Mouse (Mus musculus) liver, embryonic 13.5 days (tissue): Measurements from ENCODE around the gene Lmbrd2. TPM values are rescaled to one million over a fixed set of nuclear protein-coding genes. Genes with fewer than 3 reads are reported as not detected.

ENCODE experiments used
- ATAC-seq: fragments of 200-750 bp; cut with Nextera tagmentation; 2 replicates; pipeline ENCODE4 v1.8.0; 2017; ENCODE audit warnings: low read depth, mild to moderate bottlenecking, moderate number of reproducible peaks, moderate library complexity
- DNase-seq: peaks from one replicate; pipeline ENCODE4 v3.0.0; 2022
- H3K27ac ChIP-seq: fragments of 300-500 bp; sonication (generic); 2 replicates; pipeline ENCODE4 v1.5.1; 2015; ENCODE audit warnings: moderate library complexity, mild to moderate bottlenecking, inconsistent platforms
- H3K27me3 ChIP-seq: fragments of 300-500 bp; sonication (generic); 2 replicates; pipeline ENCODE4 v1.6.1; 2015; ENCODE audit warnings: mild to moderate bottlenecking, inconsistent platforms
- H3K36me3 ChIP-seq: fragments of 300-500 bp; sonication (generic); 2 replicates; pipeline ENCODE4 v1.6.1; 2015; ENCODE audit warnings: mild to moderate bottlenecking, inconsistent platforms
- H3K4me1 ChIP-seq: fragments of 300-500 bp; sonication (generic); replicated peaks from 2 replicates; pipeline ENCODE4 v1.6.1; 2015; ENCODE audit warnings: inconsistent platforms
- H3K4me2 ChIP-seq: fragments of 300-500 bp; sonication (generic); 2 replicates; pipeline ENCODE4 v1.6.1; 2015; ENCODE audit warnings: inconsistent platforms, mild to moderate bottlenecking, moderate library complexity
- H3K4me3 ChIP-seq: fragments of 300-500 bp; sonication (generic); replicated peaks from 2 replicates; pipeline ENCODE4 v1.5.1; 2015; ENCODE audit warnings: mild to moderate bottlenecking, inconsistent platforms
- H3K9ac ChIP-seq: fragments of 300-500 bp; sonication (generic); 2 replicates; pipeline ENCODE4 v1.6.1; 2015; ENCODE audit warnings: mild to moderate bottlenecking, inconsistent platforms
- H3K9me3 ChIP-seq: fragments of 300-500 bp; sonication (generic); replicated peaks from 2 replicates; pipeline ENCODE4 v1.6.1; 2016; ENCODE audit warnings: inconsistent platforms
- WGBS: fragments of 180-500 bp; shearing (Covaris S2); methylation state at CpG from one replicate; pipeline ENCODE4 v1.1.7; 2015; ENCODE audit not compliant: insufficient replicate concordance; 5-methylcytosine and 5-hydroxymethylcytosine counted together
- polyA plus RNA-seq: library from polyadenylated mRNA; unstranded; fragments of >200 nt; fragmentation: Nextera tagmentation; extraction: Ambion mirVana; gene quantifications from 2 replicates; pipeline ENCODE4 v1.2.1, GENCODE M21; 2015

The Lmbrd2 gene
- polyA plus RNA-seq, 1 experiment from 2014 or later: 2.2 TPM

GRCm38 (mm10) chr15:9114131-9114530 is 26.2 kb upstream of the Lmbrd2 start:
- no peak overlapping the region for H3K4me3 ChIP-seq
- peak; percentile 60 for ATAC-seq
- H3K36me3 ChIP-seq: peaks cover 90% of the 10 kb centered on the region
- no peaks in the 10 kb centered on the region for H3K27me3 ChIP-seq
- peaks cover 8% of the 10 kb centered on the region for H3K4me1 ChIP-seq
- 82% methylated on average over 4 of the region's 4 CpGs for WGBS
- no peaks in the 10 kb centered on the region for H3K9me3 ChIP-seq
- peak overlapping the region; percentile 58 for H3K27ac ChIP-seq
- no peak overlapping the region for H3K4me2 ChIP-seq
- no peak for DNase-seq
- no peak overlapping the region for H3K9ac ChIP-seq

- Histone ChIP-seq H3K4me2 (no peak overlapping the region), H3K4me3 (no peak overlapping the region), H3K9me3 (no peaks in the 10 kb centered on the region), H3K27ac (peak overlapping the region; percentile 50; the same call in 1 of the 2 replicates), H3K4me1 (peaks cover 8% of the 10 kb centered on the region), H3K27me3 (no peaks in the 10 kb centered on the region), H3K36me3 (peaks cover 91% of the 10 kb centered on the region), H3K9ac (no peak overlapping the region)
- WGBS: 66% methylated on average over 5 of the region's 5 CpGs
- DNase-seq (no peak), ATAC-seq (peak; percentile 83)
Observed at GRCm38 (mm10) chr15:9114599-9114998, 25.8 kb upstream of the Lmbrd2 start.

GRCm38 (mm10) chr15:9118852-9119251 is 21.5 kb upstream of the Lmbrd2 start:
- H3K27ac ChIP-seq: no peak overlapping the region
- WGBS: 82% methylated on average over 4 of the region's 4 CpGs
- no peaks in the 10 kb centered on the region for H3K9me3 ChIP-seq
- no peak overlapping the region for H3K9ac ChIP-seq
- no peak overlapping the region for H3K4me3 ChIP-seq
- H3K4me2 ChIP-seq: no peak overlapping the region
- H3K4me1 ChIP-seq: peaks cover 8% of the 10 kb centered on the region
- no peaks in the 10 kb centered on the region for H3K27me3 ChIP-seq
- no peak for DNase-seq
- H3K36me3 ChIP-seq: peaks cover 97% of the 10 kb centered on the region
- no peak for ATAC-seq

GRCm38 (mm10) chr15:9120081-9120480 is 20.3 kb upstream of the Lmbrd2 start:
- DNase-seq (no peak), ATAC-seq (no peak)
- peaks cover 97% of the 10 kb centered on the region for H3K36me3 ChIP-seq
- 87% methylated on average over 2 of the region's 2 CpGs for WGBS
- H3K9ac ChIP-seq: no peak overlapping the region
- no peak overlapping the region for H3K4me2 ChIP-seq
- no peaks in the 10 kb centered on the region for H3K9me3 ChIP-seq
- H3K4me1 ChIP-seq: peaks cover 8% of the 10 kb centered on the region
- H3K27me3 ChIP-seq: no peaks in the 10 kb centered on the region
- no peak overlapping the region for H3K4me3 ChIP-seq
- no peak overlapping the region for H3K27ac ChIP-seq

- H3K27ac ChIP-seq: no peak overlapping the region
- ATAC-seq (no peak), DNase-seq (no peak)
- WGBS: 76% methylated on average over 4 of the region's 4 CpGs
- H3K4me1 ChIP-seq: peaks cover 13% of the 10 kb centered on the region
- no peak overlapping the region for H3K4me2 ChIP-seq
- no peak overlapping the region for H3K9ac ChIP-seq
- H3K9me3 ChIP-seq: no peaks in the 10 kb centered on the region
- peaks cover 89% of the 10 kb centered on the region for H3K36me3 ChIP-seq
- no peak overlapping the region for H3K4me3 ChIP-seq
- H3K27me3 ChIP-seq: no peaks in the 10 kb centered on the region
Observed at GRCm38 (mm10) chr15:9122989-9123388, 17.4 kb upstream of the Lmbrd2 start.

- peaks cover 11% of the 10 kb centered on the region for H3K4me1 ChIP-seq
- 88% methylated on average over 21 of the region's 21 CpGs for WGBS
- no peaks in the 10 kb centered on the region for H3K27me3 ChIP-seq
- H3K27ac ChIP-seq: no peak overlapping the region
- H3K4me2 ChIP-seq: no peak overlapping the region
- H3K36me3 ChIP-seq: peaks cover 86% of the 10 kb centered on the region
- H3K9ac ChIP-seq: no peak overlapping the region
- no peak for ATAC-seq
- no peak overlapping the region for H3K4me3 ChIP-seq
- H3K9me3 ChIP-seq: no peaks in the 10 kb centered on the region
- no peak for DNase-seq
Observed at GRCm38 (mm10) chr15:9124856-9125255, 15.5 kb upstream of the Lmbrd2 start.

- WGBS: 76% methylated on average over 7 of the region's 7 CpGs
- Histone ChIP-seq H3K9ac (no peak overlapping the region), H3K27ac (0 out of 2 replicates have a peak overlapping the region, but pooled peaks have one; percentile 16), H3K9me3 (no peaks in the 10 kb centered on the region), H3K27me3 (no peaks in the 10 kb centered on the region), H3K36me3 (peaks cover 83% of the 10 kb centered on the region), H3K4me1 (peaks cover 15% of the 10 kb centered on the region), H3K4me3 (no peak overlapping the region), H3K4me2 (no peak overlapping the region)
- ATAC-seq: no peak
- DNase-seq: no peak
Observed at GRCm38 (mm10) chr15:9127051-9127791, 13.1 kb upstream of the Lmbrd2 start.

GRCm38 (mm10) chr15:9130772-9131498 is 9.4 kb upstream of the Lmbrd2 start:
- peaks cover 29% of the 10 kb centered on the region for H3K4me1 ChIP-seq
- H3K36me3 ChIP-seq: peaks cover 81% of the 10 kb centered on the region
- H3K27ac ChIP-seq: 0 out of 2 replicates have a peak overlapping the region, but pooled peaks have one; percentile 13
- H3K4me3 ChIP-seq: no peak overlapping the region
- ATAC-seq: no peak
- no peak overlapping the region for H3K9ac ChIP-seq
- 77% methylated on average over 9 of the region's 9 CpGs for WGBS
- H3K4me2 ChIP-seq: no peak overlapping the region
- H3K27me3 ChIP-seq: no peaks in the 10 kb centered on the region
- no peak for DNase-seq
- H3K9me3 ChIP-seq: no peaks in the 10 kb centered on the region

GRCm38 (mm10) chr15:9131499-9131888 is 8.9 kb upstream of the Lmbrd2 start:
- Histone ChIP-seq H3K4me1 (peaks cover 32% of the 10 kb centered on the region), H3K27me3 (no peaks in the 10 kb centered on the region), H3K27ac (peak overlapping the region; percentile 13; the same call in 1 of the 2 replicates), H3K4me3 (no peak overlapping the region), H3K36me3 (peaks cover 82% of the 10 kb centered on the region), H3K9ac (no peak overlapping the region), H3K4me2 (no peak overlapping the region), H3K9me3 (no peaks in the 10 kb centered on the region)
- DNase-seq (no peak), ATAC-seq (no peak)
- WGBS: 67% methylated on average over 4 of the region's 4 CpGs

- no peak for DNase-seq
Observed at GRCm38 (mm10) chr15:9132693-9133443, 7.5 kb upstream of the Lmbrd2 start.

GRCm38 (mm10) chr15:9134891-9135507 is 5.4 kb upstream of the Lmbrd2 start:
- H3K9me3 ChIP-seq: no peaks in the 10 kb centered on the region
- WGBS: 83% methylated on average over 6 of the region's 6 CpGs
- H3K27me3 ChIP-seq: no peaks in the 10 kb centered on the region
- ATAC-seq: no peak
- H3K27ac ChIP-seq: peak overlapping the region; percentile 26; the same call in 1 of the 2 replicates
- H3K4me2 ChIP-seq: no peak overlapping the region
- no peak overlapping the region for H3K9ac ChIP-seq
- no peak for DNase-seq
- H3K4me3 ChIP-seq: no peak overlapping the region
- peaks cover 48% of the 10 kb centered on the region for H3K4me1 ChIP-seq
- peaks cover 77% of the 10 kb centered on the region for H3K36me3 ChIP-seq

More at GRCm38 (mm10) chr15:9132693-9133443, 7.5 kb upstream of the Lmbrd2 start:
- no peak overlapping the region for H3K4me3 ChIP-seq
- 81% methylated on average over 13 of the region's 13 CpGs for WGBS
- H3K4me1 ChIP-seq: peaks cover 30% of the 10 kb centered on the region
- H3K27ac ChIP-seq: no peak overlapping the region
- peaks cover 84% of the 10 kb centered on the region for H3K36me3 ChIP-seq
- no peaks in the 10 kb centered on the region for H3K9me3 ChIP-seq
- H3K4me2 ChIP-seq: no peak overlapping the region
- ATAC-seq: no peak
- H3K27me3 ChIP-seq: no peaks in the 10 kb centered on the region
- no peak overlapping the region for H3K9ac ChIP-seq
